Mouse (Mus musculus) embryonic facial prominence, embryonic 10.5 days (tissue): ENCODE measurements at regions not wholly inside any gene's neighbourhood (a gene's known extent, or its start where the extent isn't known, plus 50 kb on each side); places are given as distances from the start of the nearest gene placed in this dataset.
"Not testable (repeated sequence)": the region's sequence is repeated elsewhere in the genome, so short reads cannot be mapped to it uniquely, and the experiment has no call there.

Source experiments
- DNase-seq: peaks from one replicate; pipeline ENCODE4 v3.0.0-alpha.2; 2017; ENCODE audit warnings: low spot score
- H3K27ac ChIP-seq: fragments of 300-500 bp; sonication (generic); replicated peaks from 2 replicates; pipeline ENCODE4 v1.5.1; 2016; ENCODE audit warnings: mild to moderate bottlenecking
- H3K27me3 ChIP-seq: fragments of 300-500 bp; sonication (generic); replicated peaks from 2 replicates; pipeline ENCODE4 v1.6.1; 2016; ENCODE audit warnings: low read depth, mild to moderate bottlenecking; ENCODE audit not compliant: poor library complexity, severe bottlenecking
- H3K36me3 ChIP-seq: fragments of 300-500 bp; sonication (generic); replicated peaks from 2 replicates; pipeline ENCODE4 v1.6.1; 2016; ENCODE audit warnings: mild to moderate bottlenecking, moderate library complexity
- H3K4me1 ChIP-seq: fragments of 300-500 bp; sonication (generic); 2 replicates; pipeline ENCODE4 v1.6.1; 2016
- H3K4me3 ChIP-seq: fragments of 300-500 bp; sonication (generic); 2 replicates; pipeline ENCODE4 v1.5.1; 2016; ENCODE audit warnings: mild to moderate bottlenecking, moderate library complexity
- H3K9me3 ChIP-seq: fragments of 300-500 bp; sonication (generic); 2 replicates; pipeline ENCODE4 v1.6.1; 2016; ENCODE audit warnings: mild to moderate bottlenecking
- WGBS: fragments of 180-500 bp; shearing (Covaris S2); methylation state at CpG from one replicate; pipeline ENCODE4 v1.1.7; 2016; 5-methylcytosine and 5-hydroxymethylcytosine counted together

GRCm38 (mm10) chr2:78281846-78282245 lies 335.7 kb upstream of the Cwc22 start:
- H3K4me3 ChIP-seq, H3K27me3 ChIP-seq, H3K27ac ChIP-seq, DNase-seq, H3K36me3 ChIP-seq, H3K9me3 ChIP-seq: not testable (repeated sequence)
- peaks cover 13% of the 10 kb centered on the region for H3K4me1 ChIP-seq
- WGBS = 50% methylated on average over 6 of the region's 6 CpGs

- 87% methylated on average over 5 of the region's 5 CpGs for WGBS
- Histone ChIP-seq H3K27ac (no peak overlapping the region), H3K4me1 (peaks cover 9% of the 10 kb centered on the region), H3K36me3 (no peaks in the 10 kb centered on the region), H3K27me3 (no peaks in the 10 kb centered on the region), H3K9me3 (no peaks in the 10 kb centered on the region), H3K4me3 (no peak overlapping the region)
- DNase-seq = no peak
Measured at GRCm38 (mm10) chr2:78280219-78280915, 334.2 kb upstream of the Cwc22 start.

GRCm38 (mm10) chr2:78279382-78280056 lies 333.3 kb upstream of the Cwc22 start:
- Histone ChIP-seq H3K27ac (no peak overlapping the region), H3K4me3 (no peak overlapping the region), H3K4me1 (0 out of 2 replicates have a peak, but pooled peaks cover 2% of the 10 kb centered on the region), H3K36me3 (no peaks in the 10 kb centered on the region), H3K9me3 (no peaks in the 10 kb centered on the region), H3K27me3 (no peaks in the 10 kb centered on the region)
- DNase-seq = no peak
- 83% methylated on average over 5 of the region's 5 CpGs for WGBS

- 87% methylated on average over 2 of the region's 2 CpGs for WGBS
- Histone ChIP-seq H3K4me3 (no peak overlapping the region), H3K4me1 (0 out of 2 replicates have a peak, but pooled peaks cover 2% of the 10 kb centered on the region), H3K27ac (no peak overlapping the region), H3K9me3 (no peaks in the 10 kb centered on the region), H3K27me3 (no peaks in the 10 kb centered on the region), H3K36me3 (no peaks in the 10 kb centered on the region)
- no peak for DNase-seq
Measured at GRCm38 (mm10) chr2:78278630-78279029, 332.5 kb upstream of the Cwc22 start.

GRCm38 (mm10) chr2:78277699-78278098 lies 331.5 kb upstream of the Cwc22 start:
- DNase-seq = no peak
- 83% methylated on average over 8 of the region's 8 CpGs for WGBS
- Histone ChIP-seq H3K4me3 (no peak overlapping the region), H3K27ac (no peak overlapping the region), H3K27me3 (no peaks in the 10 kb centered on the region), H3K4me1 (0 out of 2 replicates have a peak, but pooled peaks cover 2% of the 10 kb centered on the region), H3K9me3 (no peaks in the 10 kb centered on the region), H3K36me3 (no peaks in the 10 kb centered on the region)

GRCm38 (mm10) chr2:78274122-78274521 lies 327.9 kb upstream of the Cwc22 start:
- no peak for DNase-seq
- Histone ChIP-seq H3K4me3 (no peak overlapping the region), H3K36me3 (no peaks in the 10 kb centered on the region), H3K27me3 (no peaks in the 10 kb centered on the region), H3K4me1 (no peaks in the 10 kb centered on the region), H3K9me3 (no peaks in the 10 kb centered on the region), H3K27ac (no peak overlapping the region)
- 80% methylated on average over 5 of the region's 5 CpGs for WGBS

- Histone ChIP-seq H3K27me3 (no peaks in the 10 kb centered on the region), H3K4me3 (no peak overlapping the region), H3K9me3 (no peaks in the 10 kb centered on the region), H3K4me1 (no peaks in the 10 kb centered on the region), H3K27ac (no peak overlapping the region), H3K36me3 (no peaks in the 10 kb centered on the region)
- WGBS = 92% methylated on average over 4 of the region's 4 CpGs
- DNase-seq = no peak
Measured at GRCm38 (mm10) chr2:78268705-78269104, 322.5 kb upstream of the Cwc22 start.

GRCm38 (mm10) chr2:78267527-78268375 lies 321.6 kb upstream of the Cwc22 start:
- WGBS = 84% methylated on average over 2 of the region's 2 CpGs

GRCm38 (mm10) chr2:78253601-78254097 lies 307.5 kb upstream of the Cwc22 start:
- Histone ChIP-seq H3K36me3 (no peaks in the 10 kb centered on the region), H3K27me3 (no peaks in the 10 kb centered on the region), H3K27ac (no peak overlapping the region), H3K4me3 (no peak overlapping the region), H3K4me1 (no peaks in the 10 kb centered on the region), H3K9me3 (no peaks in the 10 kb centered on the region)
- WGBS = 80% methylated on average over 10 of the region's 10 CpGs
- DNase-seq = no peak

More at GRCm38 (mm10) chr2:78267527-78268375, 321.6 kb upstream of the Cwc22 start:
- H3K4me3 ChIP-seq = no peak overlapping the region
- H3K27me3 ChIP-seq = no peaks in the 10 kb centered on the region
- H3K4me1 ChIP-seq = no peaks in the 10 kb centered on the region
- H3K9me3 ChIP-seq = no peaks in the 10 kb centered on the region
- H3K36me3 ChIP-seq = no peaks in the 10 kb centered on the region
- H3K27ac ChIP-seq = no peak overlapping the region
- DNase-seq = no peak

GRCm38 (mm10) chr2:78246354-78246753 lies 300.2 kb upstream of the Cwc22 start:
- DNase-seq = peak; percentile 11
- Histone ChIP-seq H3K9me3 (no peaks in the 10 kb centered on the region), H3K4me1 (peaks cover 4% of the 10 kb centered on the region; the same call in 1 of the 2 replicates), H3K27ac (no peak overlapping the region), H3K27me3 (no peaks in the 10 kb centered on the region), H3K36me3 (no peaks in the 10 kb centered on the region), H3K4me3 (no peak overlapping the region)
- 53% methylated on average over 5 of the region's 5 CpGs for WGBS

GRCm38 (mm10) chr2:78240299-78240698 lies 294.1 kb upstream of the Cwc22 start:
- H3K36me3 ChIP-seq = no peaks in the 10 kb centered on the region
- no peak for DNase-seq
- H3K27me3 ChIP-seq = no peaks in the 10 kb centered on the region
- peaks cover 5% of the 10 kb centered on the region; the same call in 1 of the 2 replicates for H3K4me1 ChIP-seq
- H3K27ac ChIP-seq = no peak overlapping the region
- WGBS = 81% methylated on average over 2 of the region's 2 CpGs
- no peaks in the 10 kb centered on the region for H3K9me3 ChIP-seq
- H3K4me3 ChIP-seq = no peak overlapping the region

- not testable (repeated sequence) for H3K27ac ChIP-seq, H3K27me3 ChIP-seq, H3K9me3 ChIP-seq, H3K4me3 ChIP-seq, H3K36me3 ChIP-seq, DNase-seq, H3K4me1 ChIP-seq
- 91% methylated on average over 4 of the region's 4 CpGs for WGBS
Measured at GRCm38 (mm10) chr2:78225383-78226100, 279.4 kb upstream of the Cwc22 start.
